Mouse (Mus musculus): ENCODE measurements around the gene Gse1. TPM values are rescaled to one million over a fixed set of nuclear protein-coding genes. Genes with fewer than 3 reads are reported as not detected.

The Gse1 gene
- total RNA-seq, 1 experiment = 21.4 TPM

DNA sequence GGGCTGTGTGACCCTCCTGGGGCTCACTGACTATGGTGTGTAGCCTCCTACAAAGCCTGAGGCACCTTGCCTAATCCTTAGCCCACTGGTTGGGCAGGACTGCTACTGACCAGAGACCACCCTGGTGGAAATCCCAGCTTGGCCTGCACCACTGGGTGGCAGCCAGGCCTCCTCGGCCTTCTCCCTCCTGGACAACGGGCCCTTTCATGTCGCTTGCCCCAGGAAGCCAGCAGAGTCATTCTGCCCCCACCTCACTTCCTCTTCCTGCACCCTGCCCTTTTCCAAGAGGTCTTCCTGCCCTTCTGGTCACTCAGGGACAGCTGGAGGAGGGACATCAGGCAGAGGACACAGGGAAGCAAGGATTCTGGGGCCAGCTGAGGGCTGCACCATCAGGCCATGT is 96.3 kb downstream of the Gse1 start:
- no peak for DNase-seq (ENCODE audit: low read depth, low spot score)
- H3K4me1 ChIP-seq (ENCODE audit: control insufficient read depth in 2 of 2, insufficient read depth in 2 of 2, low read length in 2 of 2, poor library complexity in 1 of 2) = peaks cover 7 to 21% of the 10 kb centered on the region in 2 experiments
- in situ Hi-C loops (cut with MboI; ENCODE audit: low sequenced_read_pairs in 2 of 2, unreplicated experiment in 2 of 2) = loop anchor here in 1 of 2 experiments (10.0 kb wide), 1 partner anchor 140 kb away; no protein-coding TSS in a partner anchor
- H3K9me3 ChIP-seq (ENCODE audit: control insufficient read depth, insufficient read depth, low read depth, low read length) = no peaks in the 10 kb centered on the region
- H3K4me3 ChIP-seq (ENCODE audit: insufficient read depth in 1 of 2, low read depth in 1 of 2, low read length in 2 of 2, poor library complexity in 1 of 2, severe bottlenecking in 1 of 2) = no peak overlapping the region
- H3K27ac ChIP-seq (ENCODE audit: insufficient read depth, low read depth, low read length, poor library complexity, severe bottlenecking) = no peak overlapping the region
- H3K36me3 ChIP-seq (ENCODE audit: control insufficient read depth, insufficient read depth, low read length, poor library complexity, severe bottlenecking) = no peaks in the 10 kb centered on the region
- no peak overlapping the region for H3K9ac ChIP-seq (ENCODE audit: insufficient read depth, low read depth, low read length, poor library complexity, severe bottlenecking)
- TF ChIP-seq MAFK (IDR thresholded peaks at IDR 0.05; ENCODE audit: insufficient read depth, low read depth, low read length) = no peak
- no peak for TF ChIP-seq HCFC1 (IDR thresholded peaks at IDR 0.05; ENCODE audit: borderline replicate concordance, insufficient read depth, low read length)
- TF ChIP-seq ZNF384 (IDR thresholded peaks at IDR 0.05; ENCODE audit: low read depth, low read length) = no peak
- no peak for TF ChIP-seq ZC3H11A (IDR thresholded peaks at IDR 0.05; ENCODE audit: borderline replicate concordance, low read depth, low read length)
- no peak for TF ChIP-seq CHD2 (IDR thresholded peaks at IDR 0.05; ENCODE audit: low read depth, low read length)

DNA sequence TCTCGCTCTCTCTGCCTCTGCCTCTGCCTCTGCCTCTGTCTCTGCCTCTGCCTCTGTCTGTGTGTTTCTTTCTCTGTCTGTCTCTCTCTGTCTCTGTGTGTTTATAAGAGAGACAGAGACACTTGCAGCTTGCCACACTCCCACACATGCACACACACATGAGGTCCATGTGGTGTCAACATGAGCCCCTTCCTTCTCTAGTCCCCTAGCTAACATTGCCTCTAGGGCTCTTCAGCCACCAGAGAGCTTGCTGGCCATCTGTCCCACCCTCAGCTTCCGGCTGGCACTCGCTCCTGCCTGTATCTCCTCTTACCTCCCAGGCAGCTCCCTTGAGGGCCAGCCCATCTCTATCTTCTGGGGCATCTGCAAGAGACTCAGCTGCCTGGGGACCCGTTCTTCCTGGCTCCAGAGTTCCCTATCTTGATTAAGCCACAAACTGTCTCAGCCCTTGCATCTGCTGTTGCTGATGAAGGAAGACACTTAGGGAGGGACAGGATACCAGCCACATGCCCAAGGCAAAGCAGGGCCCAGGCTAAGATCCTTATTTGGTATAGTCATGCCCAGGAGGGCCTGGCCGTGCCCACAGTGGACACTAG is 97.0 kb downstream of the Gse1 start:
- no peaks in the 10 kb centered on the region for H3K9me3 ChIP-seq (ENCODE audit: control insufficient read depth, insufficient read depth, low read depth, low read length)
- in situ Hi-C loops (cut with MboI; ENCODE audit: low sequenced_read_pairs in 2 of 2, unreplicated experiment in 2 of 2) = loop anchor here in 1 of 2 experiments (10.0 kb wide), 1 partner anchor 140 kb away; no protein-coding TSS in a partner anchor
- no peak overlapping the region for H3K4me3 ChIP-seq (ENCODE audit: insufficient read depth in 1 of 2, low read depth in 1 of 2, low read length in 2 of 2, poor library complexity in 1 of 2, severe bottlenecking in 1 of 2)
- H3K4me1 ChIP-seq (ENCODE audit: control insufficient read depth in 2 of 2, insufficient read depth in 2 of 2, low read length in 2 of 2, poor library complexity in 1 of 2) = peaks cover 7 to 21% of the 10 kb centered on the region in 2 experiments
- no peaks in the 10 kb centered on the region for H3K36me3 ChIP-seq (ENCODE audit: control insufficient read depth, insufficient read depth, low read length, poor library complexity, severe bottlenecking)
- DNase-seq (ENCODE audit: low read depth, low spot score) = no peak
- H3K9ac ChIP-seq (ENCODE audit: insufficient read depth, low read depth, low read length, poor library complexity, severe bottlenecking) = no peak overlapping the region
- H3K27ac ChIP-seq (ENCODE audit: insufficient read depth, low read depth, low read length, poor library complexity, severe bottlenecking) = no peak overlapping the region
- TF ChIP-seq MAFK (IDR thresholded peaks at IDR 0.05; ENCODE audit: insufficient read depth, low read depth, low read length) (no peak), HCFC1 (IDR thresholded peaks at IDR 0.05; ENCODE audit: borderline replicate concordance, insufficient read depth, low read length) (no peak), ZNF384 (IDR thresholded peaks at IDR 0.05; ENCODE audit: low read depth, low read length) (no peak), ZC3H11A (IDR thresholded peaks at IDR 0.05; ENCODE audit: borderline replicate concordance, low read depth, low read length) (no peak), CHD2 (IDR thresholded peaks at IDR 0.05; ENCODE audit: low read depth, low read length) (no peak)

GRCm38 (mm10) chr8:120327131-120327554 is 98.9 kb downstream of the Gse1 start:
- H3K9me3 ChIP-seq (ENCODE audit: control insufficient read depth, insufficient read depth, low read depth, low read length) = no peaks in the 10 kb centered on the region
- no peak overlapping the region for H3K27ac ChIP-seq (ENCODE audit: insufficient read depth, low read depth, low read length, poor library complexity, severe bottlenecking)
- DNase-seq (ENCODE audit: low read depth, low spot score) = no peak
- no peak overlapping the region for H3K4me3 ChIP-seq (ENCODE audit: insufficient read depth in 1 of 2, low read depth in 1 of 2, low read length in 2 of 2, poor library complexity in 1 of 2, severe bottlenecking in 1 of 2)
- TF ChIP-seq ZC3H11A (IDR thresholded peaks at IDR 0.05; ENCODE audit: borderline replicate concordance, low read depth, low read length) (peak; percentile 39; the same call in 1 of the 2 replicates), HCFC1 (IDR thresholded peaks at IDR 0.05; ENCODE audit: borderline replicate concordance, insufficient read depth, low read length) (no peak), CHD2 (IDR thresholded peaks at IDR 0.05; ENCODE audit: low read depth, low read length) (no peak), ZNF384 (IDR thresholded peaks at IDR 0.05; ENCODE audit: low read depth, low read length) (no peak), MAFK (IDR thresholded peaks at IDR 0.05; ENCODE audit: insufficient read depth, low read depth, low read length) (no peak)
- H3K36me3 ChIP-seq (ENCODE audit: control insufficient read depth, insufficient read depth, low read length, poor library complexity, severe bottlenecking) = no peaks in the 10 kb centered on the region
- in situ Hi-C loops (cut with MboI; ENCODE audit: low sequenced_read_pairs in 2 of 2, unreplicated experiment in 2 of 2) = loop anchor here in 1 of 2 experiments (10.0 kb wide), 1 partner anchor 142 kb away; no protein-coding TSS in a partner anchor
- H3K4me1 ChIP-seq (ENCODE audit: control insufficient read depth in 2 of 2, insufficient read depth in 2 of 2, low read length in 2 of 2, poor library complexity in 1 of 2) = peaks cover 9 to 25% of the 10 kb centered on the region in 2 experiments
- H3K9ac ChIP-seq (ENCODE audit: insufficient read depth, low read depth, low read length, poor library complexity, severe bottlenecking) = no peak overlapping the region

GRCm38 (mm10) chr8:120328361-120329022 is 100.2 kb downstream of the Gse1 start:
- Histone ChIP-seq H3K36me3 (ENCODE audit: control insufficient read depth, insufficient read depth, low read length, poor library complexity, severe bottlenecking) (no peaks in the 10 kb centered on the region), H3K9me3 (ENCODE audit: control insufficient read depth, insufficient read depth, low read depth, low read length) (no peaks in the 10 kb centered on the region), H3K4me3 (ENCODE audit: insufficient read depth in 1 of 2, low read depth in 1 of 2, low read length in 2 of 2, poor library complexity in 1 of 2, severe bottlenecking in 1 of 2) (no peak overlapping the region), H3K9ac (ENCODE audit: insufficient read depth, low read depth, low read length, poor library complexity, severe bottlenecking) (no peak overlapping the region), H3K4me1 (ENCODE audit: control insufficient read depth in 2 of 2, insufficient read depth in 2 of 2, low read length in 2 of 2, poor library complexity in 1 of 2) (peaks cover 18 to 27% of the 10 kb centered on the region in 2 experiments), H3K27ac (ENCODE audit: insufficient read depth, low read depth, low read length, poor library complexity, severe bottlenecking) (no peak overlapping the region)
- no peak for TF ChIP-seq ZC3H11A (IDR thresholded peaks at IDR 0.05; ENCODE audit: borderline replicate concordance, low read depth, low read length)
- no peak for TF ChIP-seq ZNF384 (IDR thresholded peaks at IDR 0.05; ENCODE audit: low read depth, low read length)
- no peak for TF ChIP-seq CHD2 (IDR thresholded peaks at IDR 0.05; ENCODE audit: low read depth, low read length)
- no peak for TF ChIP-seq HCFC1 (IDR thresholded peaks at IDR 0.05; ENCODE audit: borderline replicate concordance, insufficient read depth, low read length)
- no peak for TF ChIP-seq MAFK (IDR thresholded peaks at IDR 0.05; ENCODE audit: insufficient read depth, low read depth, low read length)
- in situ Hi-C loops (cut with MboI; ENCODE audit: low sequenced_read_pairs in 2 of 2, unreplicated experiment in 2 of 2) = loop anchor here in 1 of 2 experiments (10.0 kb wide), 1 partner anchor 144 kb away; no protein-coding TSS in a partner anchor
- no peak for DNase-seq (ENCODE audit: low read depth, low spot score)
